Mouse (Mus musculus) heart, adult 2 months (tissue): Measurements from ENCODE around the gene Adgrf3. TPM values are rescaled to one million over a fixed set of nuclear protein-coding genes. Genes with fewer than 3 reads are reported as not detected.
"Not testable (repeated sequence)": the region's sequence is repeated elsewhere in the genome, so short reads cannot be mapped to it uniquely, and the experiment has no call there.

Experiments used
- DNase-seq, 2 experiments: peaks; one replicate each; pipeline ENCODE4 v3.0.0; 2021
- H3K27ac ChIP-seq: fragments of 200-600 bp; 2 replicates; pipeline ENCODE4 v1.8.1; 2022
- H3K27me3 ChIP-seq: fragments of 200-500 bp; 2 replicates; pipeline ENCODE4 v1.6.1; 2012; ENCODE audit warnings: mild to moderate bottlenecking, low read length, inconsistent platforms, mixed read lengths; ENCODE audit not compliant: control insufficient read depth, insufficient read depth
- H3K36me3 ChIP-seq: fragments of 200-500 bp; 2 replicates; pipeline ENCODE4 v1.6.1; 2012; ENCODE audit warnings: low read length, inconsistent platforms; ENCODE audit not compliant: control insufficient read depth, insufficient read depth
- H3K4me1 ChIP-seq: fragments of 200-500 bp; 2 replicates; pipeline ENCODE4 v1.6.1; 2011; ENCODE audit warnings: low read length; ENCODE audit not compliant: control insufficient read depth, insufficient read depth
- H3K4me3 ChIP-seq: fragments of 200-600 bp; 2 replicates; pipeline ENCODE4 v1.8.1; 2022
- H3K79me2 ChIP-seq: fragments of 200-500 bp; replicated peaks from 2 replicates; pipeline ENCODE4 v1.6.1; 2012; ENCODE audit warnings: mild to moderate bottlenecking, inconsistent platforms, low read length, moderate library complexity, mixed read lengths; ENCODE audit not compliant: control insufficient read depth, insufficient read depth
- H3K9ac ChIP-seq: fragments of 200-500 bp; 2 replicates; pipeline ENCODE4 v1.6.1; 2012; ENCODE audit warnings: low read depth, mild to moderate bottlenecking, control low read depth, inconsistent platforms, low read length, mixed read lengths
- CTCF ChIP-seq: fragments of 200-600 bp; IDR thresholded peaks from 2 replicates; pipeline ENCODE4 v1.8.1; 2022; ENCODE audit warnings: antibody characterized with exemption, mild to moderate bottlenecking, moderate library complexity
- EP300 ChIP-seq: fragments of 200-500 bp; IDR thresholded peaks from 2 replicates; pipeline ENCODE4 v1.6.1; 2011; ENCODE audit warnings: low read depth, low read length, control low read depth; ENCODE audit not compliant: insufficient read depth
- POLR2A ChIP-seq: fragments of 200-500 bp; IDR thresholded peaks from 2 replicates; pipeline ENCODE4 v1.6.1; 2011; ENCODE audit warnings: mild to moderate bottlenecking, low read depth, low read length, control low read depth; ENCODE audit not compliant: insufficient read depth
- WGBS: fragments of 180-500 bp; shearing (Covaris S2); methylation state at CpG from one replicate; pipeline ENCODE4 v1.1.7; 2018; 5-methylcytosine and 5-hydroxymethylcytosine counted together
- intact Hi-C: fragments of 180-260 bp; cut with DNase I; formaldehyde crosslinking; loops from one replicate; pipeline ENCODE4 v1.15.1; 2025
- polyA plus RNA-seq: library from polyadenylated mRNA; depleted of rRNA; stranded (reverse); fragments of >200 nt; gene quantifications from 2 replicates; pipeline ENCODE4 v1.2.3, GENCODE M21; 2012
- total RNA-seq, 2 experiments: library from RNA; stranded (reverse); gene quantifications; 2 replicates each; pipeline ENCODE4 v1.2.3; 2021

The Adgrf3 gene
- total and polyA plus RNA-seq, 3 experiments, result 0.12 to 0.20 TPM; not detected in 1

DNA sequence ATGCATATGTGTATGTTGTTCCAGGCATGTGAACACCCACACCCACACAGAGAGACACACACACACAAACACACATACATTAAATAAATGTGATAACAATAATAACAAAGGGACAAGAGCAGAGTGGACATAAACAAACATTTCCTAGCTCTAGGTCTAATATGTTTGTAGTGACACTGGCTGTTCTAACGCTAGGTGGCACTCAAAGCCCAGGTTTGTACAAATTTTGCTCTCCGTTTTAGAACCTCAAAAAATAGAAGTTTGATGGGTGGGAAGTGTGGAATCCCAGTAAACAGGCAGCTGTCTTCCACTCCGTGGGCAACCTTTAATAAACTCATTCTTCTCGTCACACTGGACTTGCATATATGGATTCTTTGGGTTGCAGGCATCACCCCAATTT lies 9.4 kb upstream of the Adgrf3 start:
- Histone ChIP-seq H3K9ac (no peak overlapping the region), H3K4me1 (peaks cover 4% of the 10 kb centered on the region; the same call in 1 of the 2 replicates), H3K36me3 (no peaks in the 10 kb centered on the region), H3K27ac (no peak overlapping the region), H3K27me3 (no peaks in the 10 kb centered on the region), H3K79me2 (no peaks in the 10 kb centered on the region), H3K4me3 (no peak overlapping the region)
- TF ChIP-seq CTCF, result peak; percentile 91
- TF ChIP-seq EP300, result no peak
- intact Hi-C loops, result loop anchor here (5.0 to 10.0 kb wide), 2 partner anchors 267 to 580 kb away; no protein-coding TSS in a partner anchor
- DNase-seq, result peak; percentile 28 to 56
- WGBS, result 10% methylated on average over 4 of the region's 4 CpGs

GRCm38 (mm10) chr5:30210758-30211157 lies 5.2 kb upstream of the Adgrf3 start:
- not testable (repeated sequence) for DNase-seq, H3K27ac ChIP-seq, H3K27me3 ChIP-seq, H3K79me2 ChIP-seq, H3K36me3 ChIP-seq, H3K9ac ChIP-seq, H3K4me3 ChIP-seq, H3K4me1 ChIP-seq
- 0 out of 2 replicates have a peak, but pooled peaks have one; percentile 12 for TF ChIP-seq CTCF
- intact Hi-C loops, result loop anchor here (10.0 kb wide), 1 partner anchor 584 kb away; no protein-coding TSS in a partner anchor
- WGBS, result 89% methylated on average over 5 of the region's 5 CpGs

DNA sequence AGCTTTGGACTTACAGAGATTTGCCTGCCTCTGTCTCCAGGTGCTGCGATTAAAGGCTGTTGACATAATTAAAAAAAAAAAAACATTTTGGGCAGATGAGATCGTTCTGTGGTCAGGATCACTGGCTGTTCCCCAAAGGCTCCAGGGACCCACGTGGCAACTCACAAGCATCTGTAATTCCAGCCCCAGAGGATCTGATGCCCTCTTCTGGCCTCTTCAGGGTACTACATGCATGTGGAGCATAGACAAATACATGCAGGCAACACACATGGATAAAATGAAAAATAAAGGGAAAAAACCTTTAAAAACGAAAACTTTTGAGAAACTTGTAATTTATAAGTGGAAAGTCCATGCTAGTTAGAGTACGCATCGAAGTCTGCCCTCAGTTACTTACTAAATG lies 1.8 kb upstream of the Adgrf3 start:
- intact Hi-C loops, result no loop called here
- no peaks in the 10 kb centered on the region for H3K79me2 ChIP-seq
- WGBS, result 69% methylated on average over 6 of the region's 6 CpGs
- DNase-seq, result no peak
- H3K27me3 ChIP-seq, result no peaks in the 10 kb centered on the region
- H3K4me1 ChIP-seq, result peaks cover 4% of the 10 kb centered on the region; the same call in 1 of the 2 replicates
- peaks cover 3% of the 10 kb centered on the region for H3K36me3 ChIP-seq
- no peak overlapping the region for H3K4me3 ChIP-seq
- TF ChIP-seq POLR2A (no peak), CTCF (peak; percentile 65)
- H3K9ac ChIP-seq, result no peak overlapping the region
- no peak overlapping the region for H3K27ac ChIP-seq

- Histone ChIP-seq H3K9ac (no peak overlapping the region), H3K4me1 (peaks cover 1% of the 10 kb centered on the region; the same call in 1 of the 2 replicates), H3K27ac (no peak overlapping the region), H3K79me2 (no peaks in the 10 kb centered on the region), H3K27me3 (no peaks in the 10 kb centered on the region), H3K4me3 (no peak overlapping the region), H3K36me3 (peaks cover 3% of the 10 kb centered on the region)
- intact Hi-C loops, result no loop called here
- 85% methylated on average over 3 of the region's 3 CpGs for WGBS
- DNase-seq, result no peak
- TF ChIP-seq CTCF (no peak), EP300 (no peak), POLR2A (no peak)
These were observed 488 bp downstream of the Adgrf3 start for GRCm38 (mm10) chr5:30205034-30205433.

- DNase-seq, result no peak
- TF ChIP-seq POLR2A (no peak), EP300 (no peak), CTCF (no peak)
- H3K27me3 ChIP-seq, result no peaks in the 10 kb centered on the region
- intact Hi-C loops, result no loop called here
- WGBS, result 32% methylated on average over 1 of the region's 1 CpGs
- peaks cover 3% of the 10 kb centered on the region for H3K36me3 ChIP-seq
- H3K79me2 ChIP-seq, result no peaks in the 10 kb centered on the region
- H3K9ac ChIP-seq, result no peak overlapping the region
- no peak overlapping the region for H3K27ac ChIP-seq
- H3K4me1 ChIP-seq, result no peaks in the 10 kb centered on the region
- H3K4me3 ChIP-seq, result no peak overlapping the region
These were observed 1.1 kb downstream of the Adgrf3 start for GRCm38 (mm10) chr5:30204441-30204840.

- Histone ChIP-seq H3K9ac (no peak overlapping the region), H3K4me3 (no peak overlapping the region), H3K27me3 (no peaks in the 10 kb centered on the region), H3K36me3 (no peaks in the 10 kb centered on the region), H3K79me2 (no peaks in the 10 kb centered on the region), H3K4me1 (no peaks in the 10 kb centered on the region), H3K27ac (no peak overlapping the region)
- no peak for TF ChIP-seq POLR2A
- TF ChIP-seq CTCF, result no peak
- no peak for TF ChIP-seq EP300
- DNase-seq, result no peak
- intact Hi-C loops, result no loop called here
- 77% methylated on average over 10 of the region's 10 CpGs for WGBS
These were observed 2.2 kb downstream of the Adgrf3 start for GRCm38 (mm10) chr5:30203216-30203885.
